15 mouse cellular contexts compared by ENCODE assay signal in the genomic region with DNA sequence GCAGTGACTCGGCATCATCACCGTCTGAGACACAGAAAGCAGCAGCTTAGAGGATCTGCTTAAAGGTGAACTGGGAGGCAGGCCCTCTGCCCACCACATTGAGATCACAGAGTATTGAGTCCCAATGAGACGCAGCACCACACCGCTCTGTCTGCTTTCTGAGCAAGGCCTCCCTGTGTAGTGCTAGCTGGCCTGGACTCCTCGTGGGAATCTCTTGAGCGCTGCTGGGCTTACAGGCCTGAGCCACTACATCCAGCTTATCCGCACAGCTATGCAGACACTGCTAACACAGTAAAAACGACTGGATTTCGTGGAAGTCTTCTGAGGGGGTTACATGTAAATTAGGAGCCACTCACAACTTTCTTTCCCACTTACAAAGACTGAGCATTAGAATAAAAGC.
DNase-seq lines count a peak whose midpoint lies in the region; ATAC-seq and TF ChIP-seq lines count a peak whose summit lies in the region.
"Had no signal": no experiment of that assay in that cellular context is flagged by ENCODE, and none has a peak within 500 bp of the region (broad histone marks: within the 10 kb centered on the region; RNA-seq: fewer than 3 reads in every experiment).

No protein-coding gene starts in this region.

- H3K27me3 ChIP-seq in cerebellum, adult 2 months (ENCODE audit: control insufficient read depth, insufficient read depth, low read length) = no peaks in the 10 kb centered on the region
- no peaks in the 10 kb centered on the region for H3K27me3 ChIP-seq in heart, embryonic 13.5 days (replicated peaks)
- H3K27me3 ChIP-seq in lung, postnatal 0 days (replicated peaks; ENCODE audit: insufficient read depth, low read length) = no peaks in the 10 kb centered on the region
- H3K27me3 ChIP-seq: midbrain, embryonic 13.5 days had no signal

- peak overlapping the region; percentile 58 for H3K4me2 ChIP-seq in heart, embryonic 13.5 days
- no peak overlapping the region for H3K4me2 ChIP-seq in lung, postnatal 0 days (replicated peaks; ENCODE audit: low read depth, low read length)
- H3K4me2 ChIP-seq: midbrain, embryonic 13.5 days had no signal

- ATAC-seq in cerebellum, adult (ENCODE audit: insufficient number of reproducible peaks, low FRiP score, low TSS enrichment) = no peak
- ATAC-seq in heart, embryonic 13.5 days (ENCODE audit: extremely low read depth, insufficient number of reproducible peaks, low FRiP score, low TSS enrichment) = no peak
- no peak for ATAC-seq in lung, postnatal 0 days
- ATAC-seq: activated CD4-positive, CD25-positive, alpha-beta regulatory T cell, adult 4 months; midbrain, embryonic 13.5 days had no signal

- peaks cover 21% of the 10 kb centered on the region for H3K4me1 ChIP-seq in cerebellum, adult 2 months (ENCODE audit: control insufficient read depth, insufficient read depth, low read length)
- H3K4me1 ChIP-seq in heart, embryonic 13.5 days = peaks cover 55% of the 10 kb centered on the region
- peaks cover 5% of the 10 kb centered on the region; the same call in 1 of the 2 replicates for H3K4me1 ChIP-seq in lung, postnatal 0 days (ENCODE audit: insufficient read depth, low read depth, low read length)
- H3K4me1 ChIP-seq in olfactory bulb, adult 2 months (ENCODE audit: control insufficient read depth, insufficient read depth, low read length) = peaks cover 22% of the 10 kb centered on the region

- peak overlapping the region; percentile 15 for H3K27ac ChIP-seq in cerebellum, adult 2 months (ENCODE audit: insufficient read depth, low read length)
- H3K27ac ChIP-seq in heart, embryonic 13.5 days (replicated peaks) = peak overlapping the region; percentile 98
- H3K27ac ChIP-seq in lung, postnatal 0 days (ENCODE audit: low read length) = peak overlapping the region; percentile 52; the same call in 1 of the 2 replicates
- peak overlapping the region; percentile 81 for H3K27ac ChIP-seq in olfactory bulb, adult 2 months (ENCODE audit: insufficient read depth, low read depth, low read length)
- H3K27ac ChIP-seq: liver, embryonic 14.5 days; midbrain, embryonic 13.5 days had no signal

- intact Hi-C loops in heart, postnatal 14 days (cut with DNase I) = no loop called here
- intact Hi-C loops in left cerebral cortex, postnatal 25 days (cut with DNase I) = loop anchor here (10.0 kb wide), 1 partner anchor 307 kb away; no protein-coding TSS in a partner anchor

- DNase-seq in cerebellum, adult 2 months = peak in 1 of 2 experiments; percentile 44
- DNase-seq in heart, postnatal 14 days = no peak
- no peak for DNase-seq in lung, postnatal 0 days (ENCODE audit: low spot score)
- DNase-seq in lung, postnatal 4 days = no peak
- no peak for DNase-seq in left cerebral cortex, postnatal 25 days (ENCODE audit: low spot score in 2 of 2)
- DNase-seq: gastrocnemius, postnatal 25 days; layer of hippocampus, postnatal 36 days; thymus, postnatal 14 days had no signal

- TF ChIP-seq EP300 in lung, postnatal 0 days (IDR thresholded peaks at IDR 0.05) = no peak

- peak overlapping the region; percentile 74 for H3K9ac ChIP-seq in heart, embryonic 13.5 days
- no peak overlapping the region for H3K9ac ChIP-seq in lung, postnatal 0 days (replicated peaks; ENCODE audit: low read depth)
- H3K9ac ChIP-seq: liver, embryonic 14.5 days; midbrain, embryonic 13.5 days had no signal

- WGBS in cerebellum, adult 2 months = 48% methylated on average over 9 of the region's 9 CpGs
- WGBS in heart, embryonic 13.5 days = 47% methylated on average over 9 of the region's 9 CpGs
- 87% methylated on average over 9 of the region's 9 CpGs for WGBS in lung, postnatal 0 days
- WGBS in olfactory bulb, adult 2 months = 40% methylated on average over 9 of the region's 9 CpGs

- no peak overlapping the region for H3K4me3 ChIP-seq in cerebellum, adult 2 months (replicated peaks; ENCODE audit: insufficient read depth, low read depth, low read length)
- H3K4me3 ChIP-seq in heart, embryonic 13.5 days = 0 out of 2 replicates have a peak overlapping the region, but pooled peaks have one; percentile 10
- no peak overlapping the region for H3K4me3 ChIP-seq in lung, postnatal 0 days (ENCODE audit: low read depth, low read length)
- no peak overlapping the region for H3K4me3 ChIP-seq in olfactory bulb, adult 2 months (ENCODE audit: insufficient read depth, low read depth, low read length)
- H3K4me3 ChIP-seq: midbrain, embryonic 13.5 days had no signal

- TF ChIP-seq POLR2A in cerebellum, adult 2 months (IDR thresholded peaks at IDR 0.05; ENCODE audit: borderline replicate concordance, insufficient read depth, low read length) = no peak
- no peak for TF ChIP-seq POLR2A in olfactory bulb, adult 2 months (IDR thresholded peaks at IDR 0.05; ENCODE audit: insufficient read depth, low read depth, low read length)

- H3K9me3 ChIP-seq in heart, embryonic 13.5 days = no peaks in the 10 kb centered on the region
- no peaks in the 10 kb centered on the region for H3K9me3 ChIP-seq in lung, postnatal 0 days (ENCODE audit: low read length)
- H3K9me3 ChIP-seq: G1E; midbrain, embryonic 13.5 days had no signal

- H3K36me3 ChIP-seq in heart, embryonic 13.5 days = peaks cover 42% of the 10 kb centered on the region
- H3K36me3 ChIP-seq in lung, postnatal 0 days (ENCODE audit: insufficient read depth, low read length) = peaks cover 20% of the 10 kb centered on the region; the same call in 1 of the 2 replicates

- TF ChIP-seq CTCF in cerebellum, adult 2 months (IDR thresholded peaks at IDR 0.05; ENCODE audit: borderline replicate concordance, insufficient read depth, low read depth, low read length) = no peak
- TF ChIP-seq CTCF in lung, postnatal 0 days (IDR thresholded peaks at IDR 0.05) = no peak
- TF ChIP-seq CTCF in olfactory bulb, adult 2 months (IDR thresholded peaks at IDR 0.05; ENCODE audit: insufficient read depth, low read depth, low read length) = no peak

Comparison
In these comparisons a context has a peak if more than half of its experiments do, and no peak if none do; other contexts are left out.
1. H3K27ac ChIP-seq: peak in every context shown above with its lines; median percentile 98 in heart, embryonic 13.5 days; 81 in olfactory bulb, adult 2 months; 52 in lung, postnatal 0 days; 15 in cerebellum, adult 2 months.